Mouse (Mus musculus): ENCODE data around the gene E2f8. TPM values are rescaled to one million over a fixed set of nuclear protein-coding genes. Genes with fewer than 3 reads are reported as not detected.

E2f8 gene
- polyA plus RNA-seq, 1 experiment: 6.5 TPM

DNA sequence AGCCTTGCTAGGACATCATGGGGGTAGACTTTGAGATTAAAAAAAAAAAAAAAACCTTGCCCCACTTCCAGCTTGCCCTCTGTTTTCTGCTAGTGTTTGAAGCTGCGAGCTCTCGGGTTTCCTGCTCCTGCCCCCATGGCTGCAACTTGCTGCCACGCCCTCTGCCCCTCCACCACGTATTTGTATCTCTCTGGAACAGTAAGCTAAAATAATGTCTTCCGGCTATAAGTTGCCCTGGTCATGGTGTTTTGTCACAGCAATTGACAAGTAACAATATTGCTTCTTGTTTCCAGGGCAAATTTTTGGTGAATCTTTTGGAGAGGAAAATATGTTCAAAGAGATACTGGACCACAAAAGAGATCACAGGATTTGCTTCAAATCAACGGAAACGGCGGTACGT lies 17.0 kb upstream of the E2f8 start:
- H3K27me3 ChIP-seq (ENCODE audit: control insufficient read depth, insufficient read depth, low read length): no peaks in the 10 kb centered on the region
- H3K4me1 ChIP-seq (ENCODE audit: control insufficient read depth, insufficient read depth, low read length): no peaks in the 10 kb centered on the region
- no peaks in the 10 kb centered on the region for H3K36me3 ChIP-seq (ENCODE audit: control insufficient read depth, insufficient read depth, low read length)
- H3K4me3 ChIP-seq (ENCODE audit: control insufficient read depth, low read depth, low read length): no peak overlapping the region
- H3K27ac ChIP-seq (ENCODE audit: control insufficient read depth, insufficient read depth, low read depth, low read length): no peak overlapping the region
- TF ChIP-seq CTCF (IDR thresholded peaks at IDR 0.05; ENCODE audit: control insufficient read depth, insufficient read depth, insufficient replicate concordance, low read depth, low read length): no peak
- TF ChIP-seq POLR2A (IDR thresholded peaks at IDR 0.05; ENCODE audit: control insufficient read depth, low read depth, low read length): no peak

DNA sequence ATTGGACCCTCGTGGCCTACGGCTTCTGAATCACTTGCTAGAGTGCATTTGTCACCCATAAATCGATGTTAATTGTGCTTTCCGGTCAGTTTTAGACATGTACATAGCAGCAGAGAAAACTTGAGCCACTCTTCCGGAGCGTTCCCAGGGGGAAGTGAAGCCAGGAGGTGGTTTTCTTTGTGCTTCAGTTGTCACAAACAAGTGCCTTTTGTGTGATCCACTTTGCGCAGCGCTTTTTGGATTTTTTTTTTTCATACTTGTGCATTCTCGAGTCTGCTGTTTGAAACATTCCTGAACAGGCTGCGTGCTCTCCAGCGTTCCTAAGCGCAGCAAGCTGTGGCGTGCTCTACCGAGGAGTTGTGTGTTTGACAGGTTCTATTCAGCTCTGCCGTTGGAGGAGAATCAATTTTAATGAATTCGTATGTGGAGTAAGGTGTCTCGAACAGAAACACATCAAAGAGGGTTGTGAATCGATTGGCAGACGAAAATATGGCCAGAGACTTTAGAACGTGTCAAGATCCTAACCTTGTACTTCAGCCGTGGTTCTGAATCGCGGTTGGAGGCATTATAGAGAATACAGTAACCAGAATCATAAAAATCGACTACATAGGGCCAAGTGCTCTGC lies 16.3 kb upstream of the E2f8 start:
- H3K27me3 ChIP-seq (ENCODE audit: control insufficient read depth, insufficient read depth, low read length): no peaks in the 10 kb centered on the region
- no peaks in the 10 kb centered on the region for H3K4me1 ChIP-seq (ENCODE audit: control insufficient read depth, insufficient read depth, low read length)
- no peak overlapping the region for H3K27ac ChIP-seq (ENCODE audit: control insufficient read depth, insufficient read depth, low read depth, low read length)
- no peak for TF ChIP-seq CTCF (IDR thresholded peaks at IDR 0.05; ENCODE audit: control insufficient read depth, insufficient read depth, insufficient replicate concordance, low read depth, low read length)
- no peak for TF ChIP-seq POLR2A (IDR thresholded peaks at IDR 0.05; ENCODE audit: control insufficient read depth, low read depth, low read length)
- H3K36me3 ChIP-seq (ENCODE audit: control insufficient read depth, insufficient read depth, low read length): no peaks in the 10 kb centered on the region
- no peak overlapping the region for H3K4me3 ChIP-seq (ENCODE audit: control insufficient read depth, low read depth, low read length)

DNA sequence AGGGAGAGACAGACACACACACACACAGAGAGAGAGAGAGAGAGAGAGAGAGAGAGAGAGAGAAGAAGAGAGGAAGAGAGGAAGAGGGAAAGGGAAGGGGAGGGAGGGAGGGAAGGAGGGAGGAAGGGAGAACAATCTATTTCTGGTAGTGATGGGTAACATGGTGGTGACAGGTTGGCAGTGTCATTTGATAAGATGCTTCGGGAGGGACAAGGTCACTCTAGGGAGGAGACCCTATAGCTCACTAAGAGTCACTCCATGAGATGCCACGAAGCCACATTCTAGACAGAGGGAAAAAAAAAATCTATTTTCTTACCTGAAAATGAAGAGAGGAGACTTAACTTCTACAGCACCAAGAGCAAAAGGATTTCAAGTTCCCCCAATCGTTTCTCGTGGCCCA lies 14.7 kb upstream of the E2f8 start:
- Histone ChIP-seq H3K27me3 (ENCODE audit: control insufficient read depth, insufficient read depth, low read length) (no peaks in the 10 kb centered on the region), H3K4me1 (ENCODE audit: control insufficient read depth, insufficient read depth, low read length) (no peaks in the 10 kb centered on the region), H3K36me3 (ENCODE audit: control insufficient read depth, insufficient read depth, low read length) (no peaks in the 10 kb centered on the region), H3K4me3 (ENCODE audit: control insufficient read depth, low read depth, low read length) (no peak overlapping the region), H3K27ac (ENCODE audit: control insufficient read depth, insufficient read depth, low read depth, low read length) (no peak overlapping the region)
- TF ChIP-seq POLR2A (IDR thresholded peaks at IDR 0.05; ENCODE audit: control insufficient read depth, low read depth, low read length): no peak
- TF ChIP-seq CTCF (IDR thresholded peaks at IDR 0.05; ENCODE audit: control insufficient read depth, insufficient read depth, insufficient replicate concordance, low read depth, low read length): no peak

DNA sequence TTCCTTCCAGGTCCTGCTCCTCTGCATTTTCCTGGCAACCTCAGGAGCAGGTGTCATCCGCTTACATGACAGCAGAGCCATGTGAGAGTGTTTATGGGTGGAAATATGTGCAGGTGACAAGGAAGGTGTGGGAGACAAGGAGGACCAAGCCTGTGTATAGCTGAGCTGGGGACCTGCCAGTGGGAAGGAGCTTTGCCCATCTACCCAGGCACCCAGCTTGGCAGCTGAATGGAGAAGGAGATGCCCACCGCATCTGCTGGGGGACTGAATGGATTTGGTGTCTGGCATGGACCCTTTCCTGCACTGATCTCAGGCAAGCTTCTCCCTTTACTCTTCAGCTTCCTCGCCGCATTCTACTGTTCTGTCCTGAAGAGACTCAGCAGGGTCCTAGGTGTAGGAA lies 14.1 kb upstream of the E2f8 start:
- H3K4me3 ChIP-seq (ENCODE audit: control insufficient read depth, low read depth, low read length): no peak overlapping the region
- no peaks in the 10 kb centered on the region for H3K36me3 ChIP-seq (ENCODE audit: control insufficient read depth, insufficient read depth, low read length)
- H3K4me1 ChIP-seq (ENCODE audit: control insufficient read depth, insufficient read depth, low read length): no peaks in the 10 kb centered on the region
- H3K27ac ChIP-seq (ENCODE audit: control insufficient read depth, insufficient read depth, low read depth, low read length): no peak overlapping the region
- no peaks in the 10 kb centered on the region for H3K27me3 ChIP-seq (ENCODE audit: control insufficient read depth, insufficient read depth, low read length)
- TF ChIP-seq POLR2A (IDR thresholded peaks at IDR 0.05; ENCODE audit: control insufficient read depth, low read depth, low read length) (no peak), CTCF (IDR thresholded peaks at IDR 0.05; ENCODE audit: control insufficient read depth, insufficient read depth, insufficient replicate concordance, low read depth, low read length) (no peak)

DNA sequence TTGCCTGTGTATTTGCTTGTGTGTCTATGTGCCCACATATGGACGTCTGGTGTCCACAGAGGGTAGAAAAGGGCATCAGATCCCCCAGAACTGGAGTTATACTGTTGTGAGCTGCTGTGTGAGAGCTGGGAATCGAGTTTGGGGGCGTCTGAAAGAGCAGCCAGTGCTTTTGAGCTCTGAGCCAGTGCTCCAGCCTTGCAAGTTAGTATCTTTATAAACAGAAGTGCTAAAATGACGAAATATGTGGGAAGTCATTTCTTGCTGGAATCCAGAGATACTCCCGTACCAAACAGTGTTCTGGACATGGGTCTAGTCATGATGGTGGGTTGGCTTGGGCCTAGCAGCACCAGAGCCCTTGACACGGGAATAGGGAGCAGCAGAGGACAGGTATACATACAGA lies 13.4 kb upstream of the E2f8 start:
- TF ChIP-seq CTCF (IDR thresholded peaks at IDR 0.05; ENCODE audit: control insufficient read depth, insufficient read depth, insufficient replicate concordance, low read depth, low read length): no peak
- no peak for TF ChIP-seq POLR2A (IDR thresholded peaks at IDR 0.05; ENCODE audit: control insufficient read depth, low read depth, low read length)
- no peaks in the 10 kb centered on the region for H3K27me3 ChIP-seq (ENCODE audit: control insufficient read depth, insufficient read depth, low read length)
- no peak overlapping the region for H3K4me3 ChIP-seq (ENCODE audit: control insufficient read depth, low read depth, low read length)
- H3K36me3 ChIP-seq (ENCODE audit: control insufficient read depth, insufficient read depth, low read length): no peaks in the 10 kb centered on the region
- H3K27ac ChIP-seq (ENCODE audit: control insufficient read depth, insufficient read depth, low read depth, low read length): no peak overlapping the region
- no peaks in the 10 kb centered on the region for H3K4me1 ChIP-seq (ENCODE audit: control insufficient read depth, insufficient read depth, low read length)

DNA sequence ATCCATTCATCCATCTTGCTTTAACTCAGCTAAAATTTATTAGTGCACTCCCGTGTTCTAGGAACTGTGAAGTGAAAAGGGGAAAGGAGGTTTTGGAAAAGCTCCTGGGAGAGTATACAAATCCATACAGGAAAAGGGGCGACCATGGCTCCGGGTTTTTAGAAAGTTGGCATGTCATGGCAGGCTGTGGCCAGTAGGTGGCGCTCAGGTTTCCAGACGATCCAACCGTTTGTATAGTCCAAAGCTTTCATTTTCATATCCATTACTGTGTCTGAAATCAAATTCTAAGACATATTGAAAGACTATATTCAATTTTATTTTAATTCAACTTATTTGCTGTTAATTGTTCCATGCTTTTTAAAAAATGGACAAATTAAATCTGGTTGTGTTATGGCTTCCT lies 12.8 kb upstream of the E2f8 start:
- no peaks in the 10 kb centered on the region for H3K27me3 ChIP-seq (ENCODE audit: control insufficient read depth, insufficient read depth, low read length)
- no peaks in the 10 kb centered on the region for H3K36me3 ChIP-seq (ENCODE audit: control insufficient read depth, insufficient read depth, low read length)
- no peak overlapping the region for H3K27ac ChIP-seq (ENCODE audit: control insufficient read depth, insufficient read depth, low read depth, low read length)
- peak; percentile 90 for TF ChIP-seq CTCF (IDR thresholded peaks at IDR 0.05; ENCODE audit: control insufficient read depth, insufficient read depth, insufficient replicate concordance, low read depth, low read length)
- TF ChIP-seq POLR2A (IDR thresholded peaks at IDR 0.05; ENCODE audit: control insufficient read depth, low read depth, low read length): no peak
- no peak overlapping the region for H3K4me3 ChIP-seq (ENCODE audit: control insufficient read depth, low read depth, low read length)
- no peaks in the 10 kb centered on the region for H3K4me1 ChIP-seq (ENCODE audit: control insufficient read depth, insufficient read depth, low read length)

GRCm38 (mm10) chr7:48893093-48893492 lies 11.7 kb upstream of the E2f8 start:
- no peaks in the 10 kb centered on the region for H3K36me3 ChIP-seq (ENCODE audit: control insufficient read depth, insufficient read depth, low read length)
- H3K27ac ChIP-seq (ENCODE audit: control insufficient read depth, insufficient read depth, low read depth, low read length): no peak overlapping the region
- H3K4me1 ChIP-seq (ENCODE audit: control insufficient read depth, insufficient read depth, low read length): no peaks in the 10 kb centered on the region
- no peaks in the 10 kb centered on the region for H3K27me3 ChIP-seq (ENCODE audit: control insufficient read depth, insufficient read depth, low read length)
- no peak for TF ChIP-seq POLR2A (IDR thresholded peaks at IDR 0.05; ENCODE audit: control insufficient read depth, low read depth, low read length)
- TF ChIP-seq CTCF (IDR thresholded peaks at IDR 0.05; ENCODE audit: control insufficient read depth, insufficient read depth, insufficient replicate concordance, low read depth, low read length): no peak
- no peak overlapping the region for H3K4me3 ChIP-seq (ENCODE audit: control insufficient read depth, low read depth, low read length)

GRCm38 (mm10) chr7:48891029-48891428 lies 9.6 kb upstream of the E2f8 start:
- Histone ChIP-seq H3K4me1 (ENCODE audit: control insufficient read depth, insufficient read depth, low read length) (no peaks in the 10 kb centered on the region), H3K36me3 (ENCODE audit: control insufficient read depth, insufficient read depth, low read length) (no peaks in the 10 kb centered on the region), H3K27me3 (ENCODE audit: control insufficient read depth, insufficient read depth, low read length) (no peaks in the 10 kb centered on the region), H3K4me3 (ENCODE audit: control insufficient read depth, low read depth, low read length) (no peak overlapping the region), H3K27ac (ENCODE audit: control insufficient read depth, insufficient read depth, low read depth, low read length) (no peak overlapping the region)
- TF ChIP-seq POLR2A (IDR thresholded peaks at IDR 0.05; ENCODE audit: control insufficient read depth, low read depth, low read length) (no peak), CTCF (IDR thresholded peaks at IDR 0.05; ENCODE audit: control insufficient read depth, insufficient read depth, insufficient replicate concordance, low read depth, low read length) (no peak)

Data from testis, adult 2 months (tissue).